Mouse (Mus musculus): ENCODE data around the gene Prkd1.

- no peak for TF ChIP-seq CTCF (IDR thresholded peaks at IDR 0.05; ENCODE audit: low read depth, low read length)
- TF ChIP-seq GATA1 (IDR thresholded peaks at IDR 0.05; ENCODE audit: borderline replicate concordance, low read length) = no peak
- TF ChIP-seq POLR2AphosphoS5 (IDR thresholded peaks at IDR 0.05; ENCODE audit: insufficient replicate concordance, low read depth, low read length) = no peak
- TF ChIP-seq TAL1 (conservative IDR thresholded peaks at IDR 0.05; ENCODE audit: low read depth, low read length) = no peak
- TF ChIP-seq GATA2 (IDR thresholded peaks at IDR 0.05; ENCODE audit: borderline replicate concordance, low read depth, low read length) = no peak
These were observed 197.1 kb downstream of the Prkd1 start for GRCm38 (mm10) chr12:50451761-50452160.

Measured in G1E (cell line).